Mouse (Mus musculus) forebrain, embryonic 13.5 days (tissue): ENCODE measurements around the gene Best3. TPM values are rescaled to one million over a fixed set of nuclear protein-coding genes. Genes with fewer than 3 reads are reported as not detected.
"Not testable (repeated sequence)": the region's sequence is repeated elsewhere in the genome, so short reads cannot be mapped to it uniquely, and the experiment has no call there.

Experiments
- ATAC-seq: fragments of 200-750 bp; cut with Nextera tagmentation; 2 replicates; pipeline ENCODE4 v1.8.0; 2017
- H3K27ac ChIP-seq: fragments of 300-500 bp; sonication (generic); 2 replicates; pipeline ENCODE4 v1.5.1; 2015; ENCODE audit warnings: inconsistent platforms, mild to moderate bottlenecking, moderate library complexity
- H3K27me3 ChIP-seq: fragments of 300-500 bp; sonication (generic); 2 replicates; pipeline ENCODE4 v1.6.1; 2015; ENCODE audit warnings: mild to moderate bottlenecking, inconsistent platforms
- H3K36me3 ChIP-seq: fragments of 300-500 bp; sonication (generic); 2 replicates; pipeline ENCODE4 v1.6.1; 2015; ENCODE audit warnings: mild to moderate bottlenecking, inconsistent platforms; ENCODE audit not compliant: poor library complexity, severe bottlenecking
- H3K4me1 ChIP-seq: fragments of 300-500 bp; sonication (generic); 2 replicates; pipeline ENCODE4 v1.6.1; 2015; ENCODE audit warnings: inconsistent platforms
- H3K4me2 ChIP-seq: fragments of 300-500 bp; sonication (generic); 2 replicates; pipeline ENCODE4 v1.6.1; 2015; ENCODE audit warnings: inconsistent platforms, mild to moderate bottlenecking, moderate library complexity
- H3K4me3 ChIP-seq: fragments of 300-500 bp; sonication (generic); 2 replicates; pipeline ENCODE4 v1.5.1; 2015; ENCODE audit warnings: mild to moderate bottlenecking, inconsistent platforms
- H3K9ac ChIP-seq: fragments of 300-500 bp; sonication (generic); 2 replicates; pipeline ENCODE4 v1.6.1; 2015; ENCODE audit warnings: mild to moderate bottlenecking, inconsistent platforms
- H3K9me3 ChIP-seq: fragments of 300-500 bp; sonication (generic); replicated peaks from 2 replicates; pipeline ENCODE4 v1.6.1; 2016; ENCODE audit warnings: inconsistent platforms
- WGBS: fragments of 180-500 bp; shearing (Covaris S2); methylation state at CpG from one replicate; pipeline ENCODE4 v1.1.7; 2015; 5-methylcytosine and 5-hydroxymethylcytosine counted together
- polyA plus RNA-seq: library from polyadenylated mRNA; unstranded; fragments of >200 nt; fragmentation: Nextera tagmentation; extraction: Ambion mirVana; gene quantifications from 2 replicates; pipeline ENCODE4 v1.2.1, GENCODE M21; 2015

Gene Best3
- polyA plus RNA-seq, 1 experiment from 2014 or later, result 0.08 TPM

DNA sequence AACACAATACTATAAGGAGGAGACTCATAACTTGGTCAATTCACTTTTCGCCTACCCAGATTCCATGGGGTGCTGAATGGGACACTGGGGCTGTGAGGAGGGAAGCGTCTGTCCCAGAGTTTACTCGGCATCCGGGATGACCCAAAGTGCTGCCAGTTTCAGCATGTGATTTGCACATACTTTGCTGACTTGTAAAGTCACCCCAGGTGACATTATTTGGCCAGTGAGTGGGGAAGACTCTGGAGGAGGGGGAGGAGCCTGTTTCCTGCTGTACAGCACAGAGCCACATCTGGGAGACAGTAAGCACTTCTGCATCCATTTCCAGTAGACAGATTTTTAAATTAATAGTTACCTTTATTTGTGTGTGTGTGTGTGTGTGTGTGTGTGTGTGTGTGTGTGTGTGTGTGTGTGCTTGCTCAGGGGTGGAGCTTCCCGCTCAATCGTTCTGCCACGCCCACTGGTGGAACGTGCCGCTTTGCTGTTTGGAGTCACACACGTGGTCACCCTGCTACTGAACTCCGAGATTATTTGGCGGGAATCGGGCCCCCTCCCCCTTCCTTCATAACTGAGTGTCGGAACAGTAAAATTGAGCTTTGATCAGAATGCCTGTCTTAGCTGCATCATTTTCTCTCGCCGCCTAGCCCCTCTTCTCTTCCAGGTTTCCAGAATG lies 57.5 kb downstream of the Best3 start:
- not testable (repeated sequence) for H3K27me3 ChIP-seq, H3K4me3 ChIP-seq, ATAC-seq, H3K27ac ChIP-seq, H3K9me3 ChIP-seq, H3K36me3 ChIP-seq, H3K4me2 ChIP-seq, H3K4me1 ChIP-seq, H3K9ac ChIP-seq
- 74% methylated on average over 16 of the region's 16 CpGs for WGBS

DNA sequence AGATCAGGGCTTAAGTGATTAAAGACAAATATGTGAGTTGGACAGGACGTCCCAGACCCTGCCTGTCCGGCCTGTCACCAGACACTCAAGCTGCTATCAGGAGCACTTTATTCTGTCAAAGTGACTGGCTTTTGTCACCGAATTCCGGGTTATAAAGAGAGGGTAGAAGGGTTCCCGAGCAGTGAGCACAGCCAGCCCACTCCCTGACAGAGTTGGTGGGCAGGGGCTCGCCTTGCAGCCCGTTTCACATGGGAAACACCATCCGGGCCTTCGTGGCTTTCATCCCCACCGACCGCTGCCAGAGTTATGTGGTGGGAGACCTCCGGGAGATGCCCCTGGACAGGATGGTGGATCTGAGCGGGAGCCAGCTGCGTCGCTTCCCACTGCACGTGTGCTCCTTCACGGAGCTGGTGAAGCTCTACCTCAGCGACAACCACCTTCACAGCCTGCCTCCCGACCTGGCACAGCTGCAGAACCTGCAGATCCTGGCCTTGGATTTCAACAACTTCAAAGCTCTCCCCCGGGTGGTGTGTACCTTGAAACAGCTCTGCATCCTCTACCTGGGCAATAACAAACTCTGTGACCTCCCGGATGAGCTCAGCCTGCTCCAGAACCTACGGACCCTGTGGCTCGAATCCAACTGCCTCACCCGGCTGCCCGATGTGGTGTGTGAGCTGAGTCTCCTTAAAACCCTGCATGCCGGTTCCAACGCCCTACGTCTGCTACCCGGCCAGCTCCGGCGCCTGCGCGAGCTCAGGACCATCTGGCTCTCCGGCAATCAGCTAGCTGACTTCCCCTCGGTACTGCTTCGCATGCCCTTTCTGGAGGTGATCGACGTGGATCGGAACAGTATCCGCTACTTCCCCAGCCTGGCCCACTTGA lies 59.3 kb downstream of the Best3 start, which contains the start of gene Lrrc10:
TSS of gene Lrrc10 (plus strand) at position 167 of the 882 bp plus-strand sequence.
- no peak within 1 kb of the TSS for H3K27ac ChIP-seq
- peaks cover 5% of the 10 kb centered on the region for H3K4me1 ChIP-seq
- H3K4me2 ChIP-seq, result peak within 1 kb of the TSS; percentile 35
- 54% methylated on average over 40 of the region's 40 CpGs for WGBS
- ATAC-seq, result peak; percentile 44; the same call in 1 of the 2 replicates
- H3K9me3 ChIP-seq, result no peaks in the 10 kb centered on the region
- H3K9ac ChIP-seq, result peak within 1 kb of the TSS; percentile 34
- H3K36me3 ChIP-seq, result peaks cover 23% of the 10 kb centered on the region
- no peaks in the 10 kb centered on the region for H3K27me3 ChIP-seq
- no peak within 1 kb of the TSS for H3K4me3 ChIP-seq

DNA sequence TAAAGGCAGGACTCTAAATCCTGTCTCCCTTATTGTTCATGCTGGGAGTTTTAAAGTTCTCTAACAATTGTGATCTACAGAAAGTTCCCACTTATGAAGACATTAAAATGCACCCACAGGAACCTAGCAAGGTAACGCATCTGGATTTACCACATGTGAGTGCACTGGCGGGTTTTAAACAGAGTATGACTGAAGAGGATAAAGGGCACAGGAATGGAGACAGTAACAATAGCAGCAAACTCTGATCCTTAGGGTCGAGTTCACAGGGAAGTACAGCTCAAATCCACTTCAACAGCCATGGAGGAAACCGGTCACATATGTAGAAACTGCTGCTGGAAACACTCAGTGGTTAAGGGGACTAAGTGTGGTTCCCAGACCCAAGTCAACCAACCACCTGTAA lies 63.1 kb downstream of the Best3 start:
- Histone ChIP-seq H3K4me2 (no peak overlapping the region), H3K27me3 (no peaks in the 10 kb centered on the region), H3K4me3 (no peak overlapping the region), H3K9ac (no peak overlapping the region), H3K27ac (no peak overlapping the region), H3K9me3 (no peaks in the 10 kb centered on the region), H3K4me1 (peaks cover 5% of the 10 kb centered on the region), H3K36me3 (peaks cover 61% of the 10 kb centered on the region)
- 82% methylated on average over 4 of the region's 4 CpGs for WGBS
- ATAC-seq, result no peak

DNA sequence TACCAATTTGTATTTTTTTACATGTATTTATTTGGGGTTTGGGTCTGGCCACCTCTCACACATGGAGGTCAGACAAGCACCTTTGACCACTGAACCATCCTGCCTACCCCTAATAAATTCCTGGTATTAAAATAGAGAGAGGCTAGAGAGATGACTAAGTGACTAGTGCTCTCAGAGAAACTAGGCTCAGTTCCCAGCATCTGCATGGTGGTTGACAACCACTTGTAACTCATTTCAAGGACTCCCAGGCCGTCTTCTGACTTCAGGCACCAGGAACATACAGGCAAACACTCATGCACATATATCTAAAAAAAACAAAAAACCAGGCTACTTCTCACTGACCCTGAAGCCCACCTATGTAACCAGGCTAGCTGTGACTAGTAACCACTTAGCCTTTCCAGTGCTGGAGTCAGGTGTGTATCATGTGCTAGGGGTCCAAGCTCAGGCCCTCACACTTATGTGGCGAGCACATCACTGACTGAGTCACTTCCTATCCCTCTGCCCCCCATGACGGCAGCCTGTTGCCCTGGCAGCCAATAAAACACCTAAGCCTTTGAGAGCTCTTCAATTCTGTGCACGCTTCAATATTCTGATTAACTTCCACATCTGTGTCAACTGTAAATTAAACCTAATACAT lies 64.0 kb downstream of the Best3 start:
- 85% methylated on average over 4 of the region's 4 CpGs for WGBS
- no peaks in the 10 kb centered on the region for H3K27me3 ChIP-seq
- H3K4me3 ChIP-seq, result no peak overlapping the region
- H3K4me2 ChIP-seq, result no peak overlapping the region
- ATAC-seq, result no peak
- H3K9me3 ChIP-seq, result no peaks in the 10 kb centered on the region
- peaks cover 5% of the 10 kb centered on the region for H3K4me1 ChIP-seq
- H3K9ac ChIP-seq, result no peak overlapping the region
- H3K27ac ChIP-seq, result no peak overlapping the region
- H3K36me3 ChIP-seq, result peaks cover 69% of the 10 kb centered on the region

DNA sequence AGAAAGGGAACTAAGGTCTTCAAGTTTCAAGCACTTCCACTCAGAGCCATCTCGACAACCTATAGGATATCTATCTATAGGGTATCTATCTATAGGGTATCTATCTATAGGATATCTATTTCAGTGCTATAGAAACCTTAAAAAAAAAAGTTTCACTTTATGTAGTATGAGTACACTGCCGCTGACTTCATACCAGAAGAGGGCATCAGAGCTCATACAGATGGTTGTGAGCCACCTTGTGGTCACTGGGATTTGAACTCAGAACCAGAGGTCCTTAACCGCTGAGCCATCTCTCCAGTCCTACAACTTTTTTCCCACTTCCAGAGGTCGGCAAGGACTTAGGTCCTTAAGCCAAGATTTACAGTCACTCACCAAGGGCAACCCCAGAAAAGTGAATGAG lies 69.6 kb downstream of the Best3 start:
- H3K36me3 ChIP-seq, result peaks cover 98% of the 10 kb centered on the region
- ATAC-seq, result no peak
- H3K27ac ChIP-seq, result no peak overlapping the region
- no peak overlapping the region for H3K4me3 ChIP-seq
- H3K9ac ChIP-seq, result no peak overlapping the region
- H3K4me2 ChIP-seq, result no peak overlapping the region
- H3K27me3 ChIP-seq, result no peaks in the 10 kb centered on the region
- no peaks in the 10 kb centered on the region for H3K9me3 ChIP-seq
- WGBS, result 91% methylated on average over 4 of the region's 4 CpGs
- H3K4me1 ChIP-seq, result 0 out of 2 replicates have a peak, but pooled peaks cover 4% of the 10 kb centered on the region

DNA sequence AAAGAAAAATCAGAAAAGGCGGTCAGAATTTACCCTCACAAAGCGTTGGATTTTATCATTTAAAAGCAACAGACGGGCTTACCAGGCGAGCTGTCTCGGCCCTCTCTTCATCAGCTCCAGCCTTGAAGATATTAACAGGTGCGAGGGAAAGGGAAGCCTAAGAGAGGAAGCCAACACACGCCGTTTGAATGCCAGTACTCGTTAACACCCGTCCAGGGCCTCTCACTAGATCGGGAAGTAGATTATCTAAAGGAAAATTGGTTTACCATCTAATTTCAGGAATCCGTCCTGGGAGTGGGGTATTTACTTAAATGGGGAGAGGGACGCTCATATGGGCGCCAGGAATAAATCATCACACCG lies 76.8 kb downstream of the Best3 start:
- Histone ChIP-seq H3K27me3 (no peaks in the 10 kb centered on the region), H3K27ac (peak overlapping the region; percentile 76; the same call in 1 of the 2 replicates), H3K9ac (peak overlapping the region; percentile 79), H3K4me3 (peak overlapping the region; percentile 92), H3K9me3 (no peaks in the 10 kb centered on the region), H3K36me3 (peaks cover 43% of the 10 kb centered on the region), H3K4me1 (peaks cover 10% of the 10 kb centered on the region), H3K4me2 (peak overlapping the region; percentile 83)
- 5% methylated on average over 15 of the region's 15 CpGs for WGBS
- ATAC-seq, result no peak

DNA sequence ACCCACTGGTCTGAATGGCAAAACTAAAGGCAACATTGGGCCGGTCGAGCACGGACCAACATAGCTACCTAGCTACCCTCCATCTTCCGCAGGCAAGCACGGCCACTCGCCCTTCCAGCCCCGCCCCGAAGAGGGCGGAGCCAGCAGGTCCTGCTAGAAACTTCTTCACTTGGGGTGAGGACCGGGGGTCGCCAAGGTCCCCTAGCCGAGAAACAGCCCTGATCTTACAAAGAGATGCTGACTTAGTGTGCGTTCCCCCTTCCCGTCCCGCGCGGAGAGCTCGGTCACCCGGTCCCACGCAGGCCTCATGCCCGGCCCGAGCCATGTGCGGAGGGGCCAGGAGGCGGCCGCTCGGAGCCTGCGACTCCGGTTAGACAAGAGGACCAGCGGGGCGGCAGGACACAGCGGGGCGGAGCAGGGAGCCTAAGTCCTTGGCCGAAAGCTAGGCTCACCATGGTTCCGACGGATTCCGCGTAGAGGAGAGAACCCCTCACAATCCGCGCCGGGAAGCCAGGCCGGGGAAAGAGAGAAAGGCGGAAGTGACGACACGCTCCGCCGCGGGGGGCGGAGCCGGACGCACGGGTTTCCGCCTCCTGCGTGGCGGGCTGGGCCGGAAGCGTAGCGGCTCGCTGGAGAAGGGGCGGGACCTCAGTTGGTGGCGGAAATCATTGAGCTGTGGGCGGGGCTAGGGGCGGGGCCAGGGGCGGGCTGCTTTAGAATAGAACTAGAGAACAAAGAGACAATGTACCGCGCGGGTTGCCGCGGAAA lies 77.3 kb downstream of the Best3 start, which contains the start of gene Cct2:
TSS of gene Cct2 (minus strand) at position 561 of the 768 bp plus-strand sequence.
- H3K4me2 ChIP-seq, result peak within 1 kb of the TSS; percentile 83
- peak within 1 kb of the TSS; percentile 92 for H3K4me3 ChIP-seq
- H3K4me1 ChIP-seq, result peaks cover 10% of the 10 kb centered on the region
- H3K9ac ChIP-seq, result peak within 1 kb of the TSS; percentile 79
- ATAC-seq, result peak; percentile 95
- peaks cover 37% of the 10 kb centered on the region for H3K36me3 ChIP-seq
- peak within 1 kb of the TSS; percentile 76 for H3K27ac ChIP-seq
- H3K27me3 ChIP-seq, result no peaks in the 10 kb centered on the region
- WGBS, result under 1% methylated on average over 67 of the region's 68 CpGs
- no peaks in the 10 kb centered on the region for H3K9me3 ChIP-seq

DNA sequence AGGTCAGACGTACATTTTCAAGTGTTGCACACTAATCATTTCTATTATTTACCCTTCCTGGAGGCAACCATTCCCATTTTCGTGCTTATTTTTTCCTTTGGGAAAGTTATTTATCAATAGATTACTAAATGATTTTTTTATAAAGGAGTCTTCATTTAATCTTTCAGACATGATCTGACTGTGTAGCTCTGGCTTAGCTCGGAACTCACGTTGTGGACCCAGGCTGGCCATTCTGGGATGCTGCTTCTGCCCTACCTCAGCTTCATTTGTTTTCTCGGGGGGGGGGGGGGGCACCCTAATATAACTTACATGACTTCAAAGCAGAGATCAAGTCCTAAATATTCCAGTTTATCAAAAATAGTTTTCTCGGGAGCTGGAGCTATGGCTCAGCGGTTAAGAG lies 78.0 kb downstream of the Best3 start:
- peak overlapping the region; percentile 92 for H3K4me3 ChIP-seq
- peak overlapping the region; percentile 75 for H3K27ac ChIP-seq
- H3K27me3 ChIP-seq, result no peaks in the 10 kb centered on the region
- H3K9ac ChIP-seq, result peak overlapping the region; percentile 58
- peaks cover 31% of the 10 kb centered on the region for H3K36me3 ChIP-seq
- WGBS, result 14% methylated on average over 7 of the region's 7 CpGs
- H3K4me2 ChIP-seq, result peak overlapping the region; percentile 83
- H3K4me1 ChIP-seq, result peaks cover 6% of the 10 kb centered on the region
- H3K9me3 ChIP-seq, result no peaks in the 10 kb centered on the region
- ATAC-seq, result peak; percentile 44

DNA sequence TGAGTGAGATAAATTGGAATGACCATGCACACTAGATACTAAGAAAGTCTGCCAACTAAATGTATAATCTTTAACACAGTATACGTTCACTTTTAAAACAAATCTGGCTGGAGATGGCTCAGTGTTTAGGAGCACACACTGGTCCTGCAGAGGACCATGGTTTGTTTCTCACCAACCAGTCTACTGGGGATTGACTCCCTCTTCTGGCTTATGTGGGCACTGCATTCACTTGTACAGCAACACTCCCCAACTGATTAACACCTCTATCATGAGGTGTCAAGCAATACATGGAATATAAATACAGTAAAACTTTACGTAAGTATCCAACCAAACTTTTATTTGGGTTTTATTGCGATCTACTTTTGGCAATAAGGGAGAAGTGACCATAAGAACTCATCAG lies 83.0 kb downstream of the Best3 start:
- no peaks in the 10 kb centered on the region for H3K27me3 ChIP-seq
- no peak overlapping the region for H3K9ac ChIP-seq
- H3K9me3 ChIP-seq, result no peaks in the 10 kb centered on the region
- 97% methylated on average over 3 of the region's 3 CpGs for whole genome bisulfite sequencing
- no peak overlapping the region for H3K27ac ChIP-seq
- H3K36me3 ChIP-seq, result peaks cover 35% of the 10 kb centered on the region
- H3K4me3 ChIP-seq, result no peak overlapping the region
- H3K4me2 ChIP-seq, result no peak overlapping the region
- no peaks in the 10 kb centered on the region for H3K4me1 ChIP-seq
- ATAC-seq, result no peak

DNA sequence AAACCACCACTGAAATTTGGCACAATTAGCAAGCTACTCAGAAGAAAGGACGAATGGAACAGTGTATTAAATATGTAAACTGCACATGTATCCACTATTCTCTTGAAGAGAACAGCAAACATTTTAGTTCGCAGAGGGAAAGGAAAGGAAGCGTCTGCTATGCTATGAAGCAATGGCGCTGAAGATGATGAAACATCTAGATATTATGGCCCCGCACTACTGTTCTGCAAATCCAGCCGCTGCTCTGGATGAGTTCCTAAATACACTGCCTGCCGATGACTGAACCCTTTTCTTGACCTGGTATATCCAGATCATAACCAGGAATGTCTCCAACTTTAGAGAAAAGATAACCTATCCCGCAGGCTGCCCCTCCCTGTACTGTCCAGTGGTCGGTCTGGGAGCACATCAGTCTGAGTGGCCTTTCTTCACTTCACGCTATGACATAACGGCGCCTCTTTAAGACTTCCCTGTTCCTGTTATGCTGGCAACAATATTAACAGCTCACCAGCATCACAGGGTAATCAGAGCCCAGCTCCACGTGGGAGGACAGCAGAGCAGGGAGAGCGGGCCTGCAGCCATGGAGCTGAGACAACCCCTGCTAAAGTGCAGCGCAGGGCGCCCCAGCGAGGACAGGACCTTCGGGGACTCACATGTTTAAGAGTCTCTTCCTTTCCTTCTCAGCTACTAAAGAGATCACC lies 86.2 kb downstream of the Best3 start:
- Histone ChIP-seq H3K9me3 (no peaks in the 10 kb centered on the region), H3K27ac (no peak overlapping the region), H3K36me3 (peaks cover 58% of the 10 kb centered on the region), H3K9ac (no peak overlapping the region), H3K4me3 (no peak overlapping the region), H3K4me2 (no peak overlapping the region), H3K27me3 (no peaks in the 10 kb centered on the region), H3K4me1 (no peaks in the 10 kb centered on the region)
- 92% methylated on average over 18 of the region's 18 CpGs for WGBS
- ATAC-seq, result no peak

DNA sequence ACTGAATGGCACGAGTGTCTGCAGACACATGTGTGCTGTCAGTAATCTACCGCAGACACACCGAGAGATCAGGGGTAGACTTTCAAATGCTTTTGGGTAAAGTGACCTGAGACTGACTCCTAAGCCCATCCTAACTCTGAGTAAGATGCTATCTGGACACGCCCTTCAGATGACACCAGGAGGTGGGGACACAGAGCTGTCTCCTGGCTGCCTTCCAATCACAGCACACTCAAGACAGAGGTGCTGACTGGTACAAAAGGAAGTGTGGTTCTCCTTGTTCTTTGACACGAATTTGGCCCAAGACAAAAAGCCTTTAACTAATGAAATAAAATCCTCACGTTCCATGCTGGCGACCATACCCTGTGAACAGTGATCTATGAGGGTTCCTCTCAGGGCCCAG lies 87.1 kb downstream of the Best3 start:
- Histone ChIP-seq H3K9me3 (no peaks in the 10 kb centered on the region), H3K36me3 (peaks cover 61% of the 10 kb centered on the region), H3K9ac (no peak overlapping the region), H3K27ac (no peak overlapping the region), H3K4me3 (no peak overlapping the region), H3K4me2 (no peak overlapping the region), H3K4me1 (no peaks in the 10 kb centered on the region), H3K27me3 (no peaks in the 10 kb centered on the region)
- 87% methylated on average over 7 of the region's 7 CpGs for WGBS
- no peak for ATAC-seq
